Mouse (Mus musculus) G1E (cell line): ENCODE data around the gene Mtg1.

Source experiments
- CTCF ChIP-seq: IDR thresholded peaks from 2 replicates; pipeline ENCODE4 v1.5.1; 2012; ENCODE audit warnings: low read depth, low read length, inconsistent platforms, mixed read lengths
- GATA2 ChIP-seq: IDR thresholded peaks from 2 replicates; pipeline ENCODE4 v1.6.1; 2012; ENCODE audit warnings: low read depth, low read length, inconsistent platforms, borderline replicate concordance
- POLR2AphosphoS5 ChIP-seq: IDR thresholded peaks from 2 replicates; pipeline ENCODE4 v1.6.1; 2012; ENCODE audit warnings: low read depth, low read length, inconsistent platforms; ENCODE audit not compliant: insufficient replicate concordance
- TAL1 ChIP-seq: conservative IDR thresholded peaks from 2 replicates; pipeline ENCODE4 v1.6.1; 2012; ENCODE audit warnings: low read depth, low read length, inconsistent platforms, mixed read lengths

GRCm38 (mm10) chr7:140090601-140091000, 46.8 kb upstream of the Mtg1 start:
- TF ChIP-seq CTCF (no peak), POLR2AphosphoS5 (no peak), GATA2 (no peak), TAL1 (no peak)
